Mouse (Mus musculus): ENCODE measurements around the gene F2rl2.
A peak's percentile ranks its signal among the peaks of the same experiment; 100 is the strongest.

Gene F2rl2

GRCm38 (mm10) chr13:95703376-95703775 is 6.7 kb downstream of the F2rl2 start:
- no peak for DNase-seq (ENCODE audit: low spot score)

- DNase-seq (ENCODE audit: low spot score) = no peak
These were observed 8.9 kb downstream of the F2rl2 start for GRCm38 (mm10) chr13:95705589-95705988.

GRCm38 (mm10) chr13:95712054-95712453 is 15.4 kb downstream of the F2rl2 start:
- DNase-seq (ENCODE audit: low spot score) = no peak

- DNase-seq (ENCODE audit: low spot score) = no peak
These were observed 16.1 kb downstream of the F2rl2 start for GRCm38 (mm10) chr13:95712570-95713268.

- no peak for DNase-seq (ENCODE audit: low spot score)
These were observed 17.8 kb downstream of the F2rl2 start for GRCm38 (mm10) chr13:95714271-95714975.

GRCm38 (mm10) chr13:95715356-95715755 is 18.7 kb downstream of the F2rl2 start:
- no peak for DNase-seq (ENCODE audit: low spot score)

GRCm38 (mm10) chr13:95719320-95720232 is 22.9 kb downstream of the F2rl2 start:
- peak; percentile 59 for DNase-seq (ENCODE audit: low spot score)

- DNase-seq (ENCODE audit: low spot score) = no peak
These were observed 33.8 kb downstream of the F2rl2 start for GRCm38 (mm10) chr13:95730491-95730890.

GRCm38 (mm10) chr13:95739651-95740050 is 43.0 kb downstream of the F2rl2 start:
- no peak for DNase-seq (ENCODE audit: low spot score)

- DNase-seq (ENCODE audit: low spot score) = no peak
These were observed 45.4 kb downstream of the F2rl2 start for GRCm38 (mm10) chr13:95741813-95742689.

- DNase-seq (ENCODE audit: low spot score) = no peak
These were observed 46.3 kb downstream of the F2rl2 start for GRCm38 (mm10) chr13:95742881-95743466.

- DNase-seq (ENCODE audit: low spot score) = no peak
These were observed 48.8 kb downstream of the F2rl2 start for GRCm38 (mm10) chr13:95745451-95745850.

- DNase-seq (ENCODE audit: low spot score) = peak; percentile 27
These were observed 49.9 kb downstream of the F2rl2 start for GRCm38 (mm10) chr13:95746509-95746908.

GRCm38 (mm10) chr13:95747101-95747500 is 50.4 kb downstream of the F2rl2 start:
- no peak for DNase-seq (ENCODE audit: low spot score)

GRCm38 (mm10) chr13:95747541-95747940 is 50.9 kb downstream of the F2rl2 start:
- DNase-seq (ENCODE audit: low spot score) = no peak

Data from ovary, postnatal 14 days (tissue).